Mouse (Mus musculus) CD4-positive, CD25-positive, alpha-beta regulatory T cell (primary cell): ENCODE results near the gene Ctsk. TPM values are rescaled to one million over a fixed set of nuclear protein-coding genes. Genes with fewer than 3 reads are reported as not detected.

Source experiments
- polyA plus RNA-seq: library from polyadenylated mRNA; unstranded; fragments of 100-300 nt; shearing (Covaris generic); gene quantifications from one replicate; pipeline ENCODE4 v1.2.1, GENCODE M21; 2017

Gene Ctsk
- polyA plus RNA-seq: not detected

GRCm38 (mm10) chr3:95499024-95499423 is at the start of gene Ctsk:
Ctsk (plus strand) TSS chr3:95499256.

DNA sequence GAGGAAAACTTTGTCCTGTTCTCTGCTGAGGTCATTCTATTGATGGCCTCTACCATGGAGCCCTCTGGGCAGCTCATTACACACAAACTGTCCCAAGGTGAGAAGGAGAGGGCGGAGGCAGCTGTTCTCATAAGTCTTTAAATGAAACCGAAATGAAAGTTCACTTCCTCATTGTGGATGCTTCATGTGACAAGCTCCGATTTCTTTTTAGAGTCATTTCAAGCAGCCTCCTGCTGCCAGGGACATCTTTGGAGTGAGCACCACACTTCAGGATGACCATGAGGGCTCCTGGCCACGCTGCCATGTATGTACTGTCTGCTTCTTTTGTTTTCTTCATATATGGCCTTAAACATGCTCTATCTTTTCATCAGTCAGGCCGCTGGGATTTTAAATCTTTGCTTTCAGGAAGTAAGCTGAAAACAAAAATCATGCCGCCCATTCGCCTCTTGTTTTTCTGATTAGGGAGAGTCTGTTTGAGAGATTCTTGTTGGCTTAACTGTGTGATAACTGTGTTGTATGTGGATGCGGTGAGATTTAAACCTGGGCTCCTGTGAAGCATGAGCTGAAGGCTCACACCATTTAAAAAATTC is 27.7 kb downstream of the Ctsk start, which contains the start of gene Ctss:
TSS of gene Ctss (plus strand) at position 165 of the 590 bp plus-strand sequence.

Other genes with a start within 250 kb of the Ctsk start
- 0.19 TPM for gene Bnipl, start 248.1 kb upstream of the Ctsk start, polyA plus RNA-seq
- gene Mindy1, start 217.9 kb upstream of the Ctsk start, polyA plus RNA-seq: 29.0 TPM
- 7.9 TPM for gene Prune1, start 217.2 kb upstream of the Ctsk start, polyA plus RNA-seq
- 0.41 TPM for gene Anxa9, start 192.1 kb upstream of the Ctsk start, polyA plus RNA-seq
- 228 TPM for gene Cers2, start 184.5 kb upstream of the Ctsk start, polyA plus RNA-seq
- gene Setdb1, start 142.1 kb upstream of the Ctsk start, polyA plus RNA-seq: 38.1 TPM
- gene 4930558C23Rik, start 96.4 kb upstream of the Ctsk start, polyA plus RNA-seq: not detected
- 52.0 TPM for gene Arnt, start 64.9 kb upstream of the Ctsk start, polyA plus RNA-seq
- 350 TPM for gene Ctss, start 27.5 kb downstream of the Ctsk start, polyA plus RNA-seq
- not detected for gene Hormad1, start 60.4 kb downstream of the Ctsk start, polyA plus RNA-seq
- 42.0 TPM for gene Golph3l, start 89.7 kb downstream of the Ctsk start, polyA plus RNA-seq
- gene Ensa, start 125.7 kb downstream of the Ctsk start, polyA plus RNA-seq: 84.3 TPM
- gene Mcl1, start 159.5 kb downstream of the Ctsk start, polyA plus RNA-seq: 602 TPM
- 14.3 TPM for gene Adamtsl4, start 188.7 kb downstream of the Ctsk start, polyA plus RNA-seq
- 386 TPM for gene Ecm1, start 240.3 kb downstream of the Ctsk start, polyA plus RNA-seq